Mouse (Mus musculus): ENCODE data around the gene Cog2. TPM values are rescaled to one million over a fixed set of nuclear protein-coding genes. Genes with fewer than 3 reads are reported as not detected.

The Cog2 gene
- polyA plus RNA-seq, 1 experiment from 2014 or later: 41.0 TPM

DNA sequence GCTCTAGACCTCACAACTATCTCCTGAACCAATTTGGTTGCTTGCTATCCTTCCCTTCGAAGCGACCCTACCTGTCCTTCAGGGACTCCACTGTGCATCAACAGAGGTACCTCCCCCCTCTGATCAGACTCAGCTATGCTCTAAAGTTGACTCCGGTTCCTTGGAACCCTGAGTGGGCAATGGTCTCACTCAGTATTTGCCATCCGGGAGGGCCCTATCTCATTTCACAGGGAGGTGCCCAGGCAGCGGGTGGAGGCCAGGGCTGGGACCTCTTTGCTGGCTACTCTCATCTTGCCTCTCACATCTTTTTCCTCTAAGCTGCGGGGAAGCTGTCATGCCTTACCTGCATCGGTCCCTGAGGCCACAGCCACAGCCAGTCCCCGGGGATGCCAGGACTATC is 55.2 kb downstream of the Cog2 start, which contains the start of gene Capn9:
Capn9 (plus strand) TSS at position 301 of the 400 bp plus-strand sequence.
- 91% methylated on average over 8 of the region's 8 CpGs for WGBS
- H3K4me2 ChIP-seq (replicated peaks): no peak within 1 kb of the TSS
- no peaks in the 10 kb centered on the region for H3K9me3 ChIP-seq
- no peaks in the 10 kb centered on the region for H3K4me1 ChIP-seq
- no peak for ATAC-seq (ENCODE audit: low FRiP score, low read depth)
- no peaks in the 10 kb centered on the region for H3K36me3 ChIP-seq
- no peak within 1 kb of the TSS for H3K9ac ChIP-seq
- no peaks in the 10 kb centered on the region for H3K27me3 ChIP-seq (replicated peaks)
- no peak within 1 kb of the TSS for H3K27ac ChIP-seq
- H3K4me3 ChIP-seq: no peak within 1 kb of the TSS

DNA sequence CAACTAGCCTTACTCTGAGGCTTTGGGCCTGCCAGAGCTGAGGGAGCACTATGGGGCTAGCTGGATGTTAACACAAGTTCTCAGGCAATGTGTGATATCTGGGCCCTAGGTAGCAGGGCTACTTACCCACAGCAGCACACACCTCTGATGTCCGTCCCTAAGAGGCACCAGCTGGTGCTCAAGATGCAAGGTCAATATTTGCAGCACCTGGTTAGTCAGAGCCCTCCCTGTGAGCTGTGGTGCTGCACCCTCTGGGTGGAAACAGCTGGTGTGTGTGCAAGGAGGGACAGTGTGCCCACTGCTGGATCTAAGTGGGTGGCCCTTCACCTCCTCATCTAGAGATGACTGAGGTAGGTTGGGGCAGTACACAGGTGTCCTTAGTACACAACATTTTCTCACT is 56.2 kb downstream of the Cog2 start:
- H3K9ac ChIP-seq: no peak overlapping the region
- no peak overlapping the region for H3K27ac ChIP-seq
- no peaks in the 10 kb centered on the region for H3K27me3 ChIP-seq (replicated peaks)
- H3K4me2 ChIP-seq (replicated peaks): no peak overlapping the region
- H3K4me3 ChIP-seq: no peak overlapping the region
- no peaks in the 10 kb centered on the region for H3K36me3 ChIP-seq
- H3K4me1 ChIP-seq: no peaks in the 10 kb centered on the region
- H3K9me3 ChIP-seq: no peaks in the 10 kb centered on the region
- ATAC-seq (ENCODE audit: low FRiP score, low read depth): no peak
- 75% methylated on average over 1 of the region's 1 CpGs for WGBS

DNA sequence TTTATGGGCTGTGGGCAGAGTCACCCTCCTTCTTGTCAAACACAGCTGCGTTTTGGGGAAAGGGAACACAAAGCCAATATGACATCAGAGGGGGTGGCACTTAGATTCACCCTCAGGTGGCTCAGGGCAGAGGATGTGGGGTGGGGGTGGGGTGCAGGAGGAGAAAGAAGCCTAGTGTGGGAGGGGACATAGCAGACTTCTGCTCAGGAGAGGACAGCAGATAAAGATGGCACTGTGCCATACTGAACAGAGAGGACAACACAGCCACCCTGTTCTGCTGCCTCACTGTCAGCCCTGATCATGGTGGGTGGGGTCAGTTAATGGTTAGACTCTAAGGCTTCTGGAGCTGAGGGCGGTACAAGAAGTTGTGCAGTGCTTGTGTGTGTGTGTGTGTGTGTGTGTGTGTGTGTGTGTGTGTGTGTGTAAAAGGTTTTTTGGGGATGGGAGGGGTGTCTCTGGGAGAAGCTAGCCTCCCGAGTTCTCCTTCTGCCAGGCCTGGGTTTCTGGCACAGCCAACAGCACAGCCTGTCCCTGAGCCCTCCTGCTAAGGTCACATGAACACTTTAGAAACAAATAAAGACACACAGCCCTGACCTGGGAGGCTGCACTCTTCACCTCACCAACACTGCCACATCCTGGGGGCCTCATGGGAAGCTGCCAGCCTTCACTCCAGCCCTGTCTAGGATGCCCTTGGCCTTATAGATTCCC is 65.3 kb downstream of the Cog2 start:
- WGBS: 50% methylated on average over 3 of the region's 3 CpGs
- Histone ChIP-seq H3K27ac (no peak overlapping the region), H3K9me3 (no peaks in the 10 kb centered on the region), H3K36me3 (no peaks in the 10 kb centered on the region), H3K4me2 (replicated peaks) (no peak overlapping the region), H3K27me3 (replicated peaks) (no peaks in the 10 kb centered on the region), H3K4me3 (no peak overlapping the region), H3K4me1 (no peaks in the 10 kb centered on the region), H3K9ac (no peak overlapping the region)
- no peak for ATAC-seq (ENCODE audit: low FRiP score, low read depth)

DNA sequence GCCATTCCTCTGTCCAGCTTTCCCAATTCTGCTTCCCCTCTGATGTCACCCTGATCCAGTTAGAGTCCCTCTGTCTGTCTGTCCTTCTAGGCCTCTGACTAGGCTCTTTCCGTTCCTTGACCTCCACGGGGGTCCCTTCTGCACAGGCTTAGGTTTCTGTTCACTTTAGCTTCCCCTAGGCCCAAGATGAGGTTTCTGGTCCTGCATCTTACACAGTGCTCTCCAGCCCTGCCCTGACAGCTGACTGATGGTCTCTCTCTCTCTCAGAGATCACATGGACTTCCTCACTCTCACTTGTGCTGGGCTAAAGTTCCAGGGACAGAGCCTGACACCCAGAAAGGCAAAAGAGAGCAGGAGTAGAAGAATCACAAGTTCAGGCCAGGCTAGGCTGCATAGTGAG is 66.0 kb downstream of the Cog2 start:
- H3K9ac ChIP-seq: no peak overlapping the region
- H3K27me3 ChIP-seq (replicated peaks): no peaks in the 10 kb centered on the region
- H3K4me3 ChIP-seq: no peak overlapping the region
- H3K9me3 ChIP-seq: no peaks in the 10 kb centered on the region
- H3K4me1 ChIP-seq: no peaks in the 10 kb centered on the region
- ATAC-seq (ENCODE audit: low FRiP score, low read depth): no peak
- WGBS: 79% methylated on average over 2 of the region's 2 CpGs
- H3K27ac ChIP-seq: no peak overlapping the region
- no peaks in the 10 kb centered on the region for H3K36me3 ChIP-seq
- H3K4me2 ChIP-seq (replicated peaks): no peak overlapping the region

DNA sequence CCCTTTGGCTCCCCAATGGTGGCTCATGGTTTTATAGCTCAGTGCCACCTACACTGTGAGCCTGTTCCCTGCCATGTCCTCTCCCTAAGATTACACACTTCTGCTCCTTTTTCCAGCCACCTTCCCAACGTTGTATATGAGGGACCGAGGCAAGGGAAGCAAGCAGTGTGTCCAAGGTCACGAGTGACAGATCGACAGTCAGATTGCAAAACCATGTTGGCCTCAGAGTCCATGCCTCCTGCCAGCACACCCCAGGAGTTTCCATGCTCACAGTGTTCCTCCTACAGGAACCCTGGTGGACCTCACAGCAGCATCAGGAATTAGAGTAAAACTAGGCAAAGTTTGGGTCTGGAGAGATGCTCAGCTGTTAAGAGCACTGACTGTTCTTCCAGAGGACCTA is 68.8 kb downstream of the Cog2 start:
- no peak for ATAC-seq (ENCODE audit: low FRiP score, low read depth)

More for the DNA sequence above, 68.8 kb downstream of the Cog2 start:
- no peaks in the 10 kb centered on the region for H3K9me3 ChIP-seq
- no peaks in the 10 kb centered on the region for H3K4me1 ChIP-seq
- no peak overlapping the region for H3K4me2 ChIP-seq (replicated peaks)
- no peak overlapping the region for H3K27ac ChIP-seq
- no peaks in the 10 kb centered on the region for H3K36me3 ChIP-seq
- H3K4me3 ChIP-seq: no peak overlapping the region
- 76% methylated on average over 4 of the region's 4 CpGs for WGBS
- no peak overlapping the region for H3K9ac ChIP-seq
- H3K27me3 ChIP-seq (replicated peaks): no peaks in the 10 kb centered on the region

Other genes starting within 250 kb of the Cog2 start
- gene Pgbd5, start 81.1 kb upstream of the Cog2 start, polyA plus RNA-seq (2016; fragmentation: Nextera tagmentation; extraction: Ambion mirVana): 8.0 and 8.5 TPM in 2 replicates
- gene Agt, start 48.9 kb downstream of the Cog2 start, polyA plus RNA-seq (2016; fragmentation: Nextera tagmentation; extraction: Ambion mirVana): 0.10 and 0.29 TPM in 2 replicates
- 0.17 TPM in 1 of 2 replicates, not detected in the other for gene Capn9, start 55.3 kb downstream of the Cog2 start, polyA plus RNA-seq (2016; fragmentation: Nextera tagmentation; extraction: Ambion mirVana)
- gene 2310022B05Rik, start 142.6 kb downstream of the Cog2 start, polyA plus RNA-seq (2016; fragmentation: Nextera tagmentation; extraction: Ambion mirVana): 26.8 and 27.4 TPM in 2 replicates
- 62.5 and 64.0 TPM in 2 replicates for gene Ttc13, start 201.2 kb downstream of the Cog2 start, polyA plus RNA-seq (2016; fragmentation: Nextera tagmentation; extraction: Ambion mirVana)
- gene Arv1, start 201.4 kb downstream of the Cog2 start, polyA plus RNA-seq (2016; fragmentation: Nextera tagmentation; extraction: Ambion mirVana): 33.0 and 35.9 TPM in 2 replicates
- gene Fam89a, start 231.1 kb downstream of the Cog2 start, polyA plus RNA-seq (2016; fragmentation: Nextera tagmentation; extraction: Ambion mirVana): 8.9 and 11.2 TPM in 2 replicates